Mouse (Mus musculus) frontal cortex, adult (tissue): ENCODE data around the gene Ppip5k2.
"Not testable (repeated sequence)": the region's sequence is repeated elsewhere in the genome, so short reads cannot be mapped to it uniquely, and the experiment has no call there.

Experiments
- ATAC-seq: cut with Nextera tagmentation; 2 replicates; pipeline ENCODE4 v1.9.2; 2017; ENCODE audit warnings: mild to moderate bottlenecking, moderate library complexity, mixed read lengths; ENCODE audit not compliant: low TSS enrichment

Gene Ppip5k2

GRCm38 (mm10) chr1:97769904-97770753 lies at the start of gene Ppip5k2, which contains the start of gene Gin1:
Gene Ppip5k2, minus strand, starts transcription at chr1:97770411.
Gene Gin1, plus strand, starts transcription at chr1:97770172.
- ATAC-seq: peak; percentile 89

- peak; percentile 73; the same call in 1 of the 2 replicates for ATAC-seq
Measured at GRCm38 (mm10) chr1:97809255-97809912, 39.2 kb upstream of the Ppip5k2 start.

- ATAC-seq: no peak
Measured at GRCm38 (mm10) chr1:97804520-97804919, 34.3 kb upstream of the Ppip5k2 start.

GRCm38 (mm10) chr1:97802207-97802902 lies 32.1 kb upstream of the Ppip5k2 start:
- ATAC-seq: peak; percentile 81

- ATAC-seq: no peak
Measured at GRCm38 (mm10) chr1:97795936-97796335, 25.7 kb upstream of the Ppip5k2 start.

- no peak for ATAC-seq
Measured at GRCm38 (mm10) chr1:97794110-97794509, 23.9 kb upstream of the Ppip5k2 start.

GRCm38 (mm10) chr1:97788490-97788889 lies 18.3 kb upstream of the Ppip5k2 start:
- no peak for ATAC-seq

GRCm38 (mm10) chr1:97787674-97788073 lies 17.5 kb upstream of the Ppip5k2 start:
- ATAC-seq: peak; percentile 76

GRCm38 (mm10) chr1:97785685-97786393 lies 15.6 kb upstream of the Ppip5k2 start:
- no peak for ATAC-seq

- ATAC-seq: peak; percentile 81
Measured at GRCm38 (mm10) chr1:97784928-97785327, 14.7 kb upstream of the Ppip5k2 start.

GRCm38 (mm10) chr1:97781674-97782073 lies 11.5 kb upstream of the Ppip5k2 start:
- no peak for ATAC-seq

GRCm38 (mm10) chr1:97773973-97774372 lies 3.8 kb upstream of the Ppip5k2 start:
- no peak for ATAC-seq

GRCm38 (mm10) chr1:97773362-97773761 lies 3.2 kb upstream of the Ppip5k2 start:
- ATAC-seq: no peak

- ATAC-seq: no peak
Measured at GRCm38 (mm10) chr1:97771727-97772126, 1.5 kb upstream of the Ppip5k2 start.

GRCm38 (mm10) chr1:97771118-97771517 lies 907 bp upstream of the Ppip5k2 start:
- ATAC-seq: no peak

GRCm38 (mm10) chr1:97769294-97769903 lies 812 bp downstream of the Ppip5k2 start:
- peak; percentile 48 for ATAC-seq

- no peak for ATAC-seq
Measured at GRCm38 (mm10) chr1:97768906-97769293, 1.3 kb downstream of the Ppip5k2 start.

- no peak for ATAC-seq
Measured at GRCm38 (mm10) chr1:97768089-97768488, 2.1 kb downstream of the Ppip5k2 start.

- not testable (repeated sequence) for ATAC-seq
Measured at GRCm38 (mm10) chr1:97765712-97766111, 4.5 kb downstream of the Ppip5k2 start.

- ATAC-seq: 0 out of 2 replicates have a peak, but pooled peaks have one; percentile 7
Measured at GRCm38 (mm10) chr1:97761477-97761876, 8.7 kb downstream of the Ppip5k2 start.

- peak; percentile 81 for ATAC-seq
Measured at GRCm38 (mm10) chr1:97760598-97760997, 9.6 kb downstream of the Ppip5k2 start.
